Mouse (Mus musculus) kidney, embryonic 16.5 days (tissue): ENCODE results near the gene Rab17. TPM values are rescaled to one million over a fixed set of nuclear protein-coding genes. Genes with fewer than 3 reads are reported as not detected.
A peak's percentile ranks its signal among the peaks of the same experiment; 100 is the strongest.

Experiments
- ATAC-seq: fragments of 200-750 bp; cut with Nextera tagmentation; 2 replicates; pipeline ENCODE4 v1.8.0; 2017; ENCODE audit warnings: moderate TSS enrichment; ENCODE audit not compliant: low FRiP score, low TSS enrichment
- H3K27ac ChIP-seq: fragments of 300-500 bp; sonication (generic); 2 replicates; pipeline ENCODE4 v1.5.1; 2014; ENCODE audit warnings: low read length
- H3K27me3 ChIP-seq: fragments of 300-500 bp; sonication (generic); 2 replicates; pipeline ENCODE4 v1.6.1; 2014; ENCODE audit warnings: low read length, control low read depth, mixed read lengths; ENCODE audit not compliant: insufficient read depth
- H3K36me3 ChIP-seq: fragments of 300-500 bp; sonication (generic); 2 replicates; pipeline ENCODE4 v1.6.1; 2014; ENCODE audit warnings: low read length, control low read depth, mixed read lengths; ENCODE audit not compliant: insufficient read depth
- H3K4me1 ChIP-seq: fragments of 300-500 bp; sonication (generic); 2 replicates; pipeline ENCODE4 v1.6.1; 2014; ENCODE audit warnings: low read length, control low read depth, mixed read lengths; ENCODE audit not compliant: insufficient read depth
- H3K4me2 ChIP-seq: fragments of 300-500 bp; sonication (generic); replicated peaks from 2 replicates; pipeline ENCODE4 v1.6.1; 2014; ENCODE audit warnings: low read depth, low read length
- H3K4me3 ChIP-seq: fragments of 300-500 bp; sonication (generic); 2 replicates; pipeline ENCODE4 v1.5.1; 2014; ENCODE audit warnings: mild to moderate bottlenecking, low read length
- H3K9ac ChIP-seq: fragments of 300-500 bp; sonication (generic); replicated peaks from 2 replicates; pipeline ENCODE4 v1.6.1; 2014; ENCODE audit warnings: low read length
- H3K9me3 ChIP-seq: fragments of 300-500 bp; sonication (generic); 2 replicates; pipeline ENCODE4 v1.6.1; 2016; ENCODE audit warnings: low read length, control low read depth
- WGBS: fragments of 180-500 bp; shearing (Covaris S2); extraction: QIAGEN DNeasy Blood & Tissue Kit; methylation state at CpG from one replicate; pipeline ENCODE4 v1.1.7; 2014; 5-methylcytosine and 5-hydroxymethylcytosine counted together
- polyA plus RNA-seq: library from polyadenylated mRNA; unstranded; fragments of >200 nt; fragmentation: Nextera tagmentation; extraction: Ambion mirVana; gene quantifications from 2 replicates; pipeline ENCODE4 v1.2.1, GENCODE M21; 2015

Rab17 gene
- polyA plus RNA-seq, result 10.8 and 12.0 TPM in 2 replicates

- peak within 1 kb of the TSS; percentile 45 for H3K4me2 ChIP-seq
- peak within 1 kb of the TSS; percentile 79 for H3K27ac ChIP-seq
- H3K4me3 ChIP-seq, result peak within 1 kb of the TSS; percentile 30; the same call in 1 of the 2 replicates
- 15% methylated on average over 9 of the region's 9 CpGs for WGBS
- peak within 1 kb of the TSS; percentile 56 for H3K9ac ChIP-seq
- H3K4me1 ChIP-seq, result peaks cover 25% of the 10 kb centered on the region
- H3K36me3 ChIP-seq, result no peaks in the 10 kb centered on the region
- peaks cover 4% of the 10 kb centered on the region for H3K27me3 ChIP-seq
- ATAC-seq, result peak; percentile 81
- no peaks in the 10 kb centered on the region for H3K9me3 ChIP-seq
Measured at GRCm38 (mm10) chr1:90969347-90969784, at the start of gene Rab17. Rab17 (minus strand) TSS chr1:90969661.

DNA sequence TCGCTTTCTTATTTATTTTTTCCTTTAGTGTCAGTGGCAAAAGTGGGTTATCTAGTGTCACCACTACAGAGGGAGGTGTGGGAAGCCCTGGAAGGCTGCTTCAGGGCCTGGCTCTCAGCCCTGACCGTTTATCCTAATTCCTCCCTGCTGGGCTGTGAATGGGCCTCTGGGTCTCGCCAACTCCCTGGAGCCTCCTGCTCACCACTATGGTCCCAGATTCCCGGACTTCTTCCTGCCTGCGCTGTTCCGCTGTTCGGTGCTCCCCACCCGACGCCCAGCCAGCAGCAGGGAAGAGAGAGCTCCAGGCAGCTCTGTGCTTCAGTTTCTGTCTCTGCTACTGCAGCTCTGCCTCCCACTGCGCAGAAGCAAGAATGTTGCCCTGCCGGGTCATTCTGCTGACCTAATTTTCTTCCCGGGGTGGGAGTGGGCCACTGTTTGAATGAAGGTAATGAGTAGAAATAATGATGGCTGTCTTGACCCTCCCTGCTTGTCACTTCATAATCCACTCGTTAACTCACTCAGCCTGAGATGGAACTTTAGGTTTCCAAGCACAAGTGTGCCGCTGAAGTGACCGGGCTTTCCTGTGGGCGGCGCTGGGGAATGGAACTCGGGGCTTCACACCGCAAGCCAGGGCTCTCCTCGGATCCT is 47.8 kb upstream of the Rab17 start:
- Histone ChIP-seq H3K4me3 (peak overlapping the region; percentile 20), H3K4me1 (peaks cover 20% of the 10 kb centered on the region), H3K36me3 (no peaks in the 10 kb centered on the region), H3K27me3 (no peaks in the 10 kb centered on the region), H3K27ac (0 out of 2 replicates have a peak overlapping the region, but pooled peaks have one; percentile 24), H3K9me3 (no peaks in the 10 kb centered on the region), H3K4me2 (peak overlapping the region; percentile 46), H3K9ac (peak overlapping the region; percentile 20)
- 17% methylated on average over 20 of the region's 20 CpGs for WGBS
- ATAC-seq, result peak; percentile 47

DNA sequence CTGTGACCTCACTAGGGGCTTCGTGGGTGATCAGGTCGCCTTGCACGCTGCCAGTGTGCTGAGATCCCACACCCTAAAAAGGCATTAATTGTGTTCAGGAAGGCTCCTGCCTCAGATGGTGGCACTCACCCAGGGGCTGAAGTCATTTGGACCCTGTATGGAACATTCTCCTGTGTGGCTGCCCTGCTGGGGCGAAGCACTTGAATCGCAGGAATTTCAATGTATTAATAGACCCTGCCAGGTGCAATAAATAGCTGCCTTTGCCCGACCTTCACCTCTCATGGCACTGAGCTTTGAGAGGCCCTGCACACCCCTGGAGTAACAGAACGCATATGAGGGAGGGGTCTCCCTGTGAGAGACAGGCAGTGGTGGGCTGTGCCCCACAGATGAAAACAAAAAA is 46.1 kb upstream of the Rab17 start:
- H3K4me3 ChIP-seq, result no peak overlapping the region
- H3K9me3 ChIP-seq, result no peaks in the 10 kb centered on the region
- no peak overlapping the region for H3K4me2 ChIP-seq
- H3K27ac ChIP-seq, result no peak overlapping the region
- H3K27me3 ChIP-seq, result no peaks in the 10 kb centered on the region
- 67% methylated on average over 7 of the region's 7 CpGs for whole genome bisulfite sequencing
- no peak for ATAC-seq
- H3K36me3 ChIP-seq, result no peaks in the 10 kb centered on the region
- no peak overlapping the region for H3K9ac ChIP-seq
- H3K4me1 ChIP-seq, result peaks cover 30% of the 10 kb centered on the region

- Histone ChIP-seq H3K27me3 (no peaks in the 10 kb centered on the region), H3K4me2 (no peak overlapping the region), H3K36me3 (no peaks in the 10 kb centered on the region), H3K9me3 (no peaks in the 10 kb centered on the region), H3K27ac (no peak overlapping the region), H3K9ac (no peak overlapping the region), H3K4me3 (no peak overlapping the region), H3K4me1 (peaks cover 30% of the 10 kb centered on the region)
- 75% methylated on average over 3 of the region's 3 CpGs for WGBS
- ATAC-seq, result no peak
Measured at GRCm38 (mm10) chr1:91013803-91014202, 44.3 kb upstream of the Rab17 start.

DNA sequence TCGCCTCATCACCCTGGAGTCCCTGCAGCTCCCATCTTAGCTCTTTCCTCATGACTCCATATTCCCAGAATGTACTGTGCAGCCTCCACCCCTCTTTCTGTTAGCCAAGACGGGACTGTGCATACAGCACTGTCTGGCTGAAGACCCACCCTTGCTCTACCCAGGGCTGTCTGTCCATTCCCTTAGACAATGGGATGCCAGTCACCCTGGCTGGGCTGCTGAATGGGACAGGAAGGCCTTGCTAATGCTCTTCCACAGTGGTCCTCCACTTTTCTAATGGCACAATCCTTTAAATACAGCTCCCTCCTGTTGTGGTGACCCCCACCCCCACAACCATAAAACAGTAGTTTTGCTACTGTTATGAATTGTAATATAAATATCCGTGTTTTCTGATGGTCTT is 41.9 kb upstream of the Rab17 start:
- Histone ChIP-seq H3K36me3 (no peaks in the 10 kb centered on the region), H3K27me3 (no peaks in the 10 kb centered on the region), H3K9me3 (no peaks in the 10 kb centered on the region), H3K4me1 (peaks cover 19% of the 10 kb centered on the region), H3K4me2 (no peak overlapping the region), H3K9ac (no peak overlapping the region), H3K4me3 (no peak overlapping the region), H3K27ac (no peak overlapping the region)
- 79% methylated on average over 3 of the region's 3 CpGs for WGBS
- no peak for ATAC-seq

DNA sequence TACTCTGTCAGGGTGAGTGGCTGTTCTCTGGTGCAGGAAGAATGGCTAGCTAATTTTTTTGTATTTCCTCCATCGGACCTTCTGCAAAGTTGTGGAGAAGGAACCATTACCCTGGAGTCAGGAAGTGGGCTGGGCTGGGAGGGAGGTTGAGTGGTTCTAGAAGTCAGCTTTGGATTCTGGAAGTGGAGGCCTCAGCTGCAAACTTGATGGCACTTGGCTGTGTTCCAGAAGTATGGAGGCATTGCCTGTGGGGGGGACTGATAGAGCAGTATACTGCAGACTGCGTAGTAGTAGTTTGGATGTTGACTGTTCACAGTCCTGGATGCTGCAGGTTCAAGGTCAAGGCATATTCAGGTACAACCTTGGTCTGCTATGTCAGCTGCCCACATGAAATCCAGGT is 41.3 kb upstream of the Rab17 start:
- no peaks in the 10 kb centered on the region for H3K9me3 ChIP-seq
- peaks cover 19% of the 10 kb centered on the region for H3K4me1 ChIP-seq
- H3K27ac ChIP-seq, result no peak overlapping the region
- H3K4me3 ChIP-seq, result no peak overlapping the region
- WGBS, result 74% methylated on average over 2 of the region's 2 CpGs
- no peaks in the 10 kb centered on the region for H3K36me3 ChIP-seq
- no peak overlapping the region for H3K4me2 ChIP-seq
- no peaks in the 10 kb centered on the region for H3K27me3 ChIP-seq
- no peak for ATAC-seq
- no peak overlapping the region for H3K9ac ChIP-seq

GRCm38 (mm10) chr1:91010216-91010615 is 40.8 kb upstream of the Rab17 start:
- WGBS, result 77% methylated on average over 7 of the region's 7 CpGs
- H3K4me3 ChIP-seq, result no peak overlapping the region
- no peak overlapping the region for H3K9ac ChIP-seq
- H3K4me1 ChIP-seq, result peaks cover 19% of the 10 kb centered on the region
- H3K27me3 ChIP-seq, result no peaks in the 10 kb centered on the region
- no peaks in the 10 kb centered on the region for H3K9me3 ChIP-seq
- no peak for ATAC-seq
- H3K4me2 ChIP-seq, result no peak overlapping the region
- H3K36me3 ChIP-seq, result no peaks in the 10 kb centered on the region
- no peak overlapping the region for H3K27ac ChIP-seq

GRCm38 (mm10) chr1:91009266-91009665 is 39.8 kb upstream of the Rab17 start:
- ATAC-seq, result no peak
- Histone ChIP-seq H3K9ac (no peak overlapping the region), H3K4me1 (peaks cover 19% of the 10 kb centered on the region), H3K4me2 (no peak overlapping the region), H3K4me3 (no peak overlapping the region), H3K27ac (no peak overlapping the region), H3K36me3 (no peaks in the 10 kb centered on the region), H3K9me3 (no peaks in the 10 kb centered on the region), H3K27me3 (no peaks in the 10 kb centered on the region)
- 88% methylated on average over 6 of the region's 6 CpGs for WGBS

DNA sequence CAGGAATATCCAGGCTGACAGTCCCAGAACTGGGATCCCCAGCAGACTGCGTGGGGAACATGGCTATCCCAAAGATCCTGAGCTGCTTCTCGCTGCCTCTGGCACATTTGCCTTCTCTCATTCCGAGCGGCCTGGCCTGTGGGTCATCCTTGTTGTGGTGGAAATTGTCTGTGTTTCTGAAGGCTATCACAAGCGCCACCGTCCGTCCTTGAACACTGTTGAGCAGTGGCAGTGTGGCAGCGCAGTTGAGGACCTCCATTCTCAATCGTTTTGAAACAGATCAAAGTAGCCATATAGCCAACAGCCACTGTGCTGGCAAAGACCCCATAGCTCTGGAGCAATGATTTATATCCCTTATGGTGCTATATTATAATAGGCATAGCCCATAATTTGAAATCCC is 39.3 kb upstream of the Rab17 start:
- no peak overlapping the region for H3K4me3 ChIP-seq
- no peak overlapping the region for H3K4me2 ChIP-seq
- no peaks in the 10 kb centered on the region for H3K36me3 ChIP-seq
- no peaks in the 10 kb centered on the region for H3K27me3 ChIP-seq
- no peaks in the 10 kb centered on the region for H3K9me3 ChIP-seq
- peaks cover 19% of the 10 kb centered on the region for H3K4me1 ChIP-seq
- WGBS, result 89% methylated on average over 9 of the region's 9 CpGs
- no peak overlapping the region for H3K27ac ChIP-seq
- no peak overlapping the region for H3K9ac ChIP-seq
- ATAC-seq, result no peak

- ATAC-seq, result no peak
- no peak overlapping the region for H3K27ac ChIP-seq
- no peak overlapping the region for H3K4me2 ChIP-seq
- no peaks in the 10 kb centered on the region for H3K36me3 ChIP-seq
- peaks cover 19% of the 10 kb centered on the region for H3K4me1 ChIP-seq
- no peaks in the 10 kb centered on the region for H3K27me3 ChIP-seq
- H3K4me3 ChIP-seq, result no peak overlapping the region
- 90% methylated on average over 14 of the region's 14 CpGs for WGBS
- no peaks in the 10 kb centered on the region for H3K9me3 ChIP-seq
- no peak overlapping the region for H3K9ac ChIP-seq
Measured at GRCm38 (mm10) chr1:91008147-91008682, 38.8 kb upstream of the Rab17 start.
